Mouse (Mus musculus): ENCODE measurements at regions not wholly inside any gene's neighbourhood (a gene's known extent, or its start where the extent isn't known, plus 50 kb on each side); places are given as distances from the start of the nearest gene placed in this dataset.
A peak's percentile ranks its signal among the peaks of the same experiment; 100 is the strongest.
"Not testable (repeated sequence)": the region's sequence is repeated elsewhere in the genome, so short reads cannot be mapped to it uniquely, and the experiment has no call there.

GRCm38 (mm10) chr14:53721901-53722300 is 532.0 kb downstream of the Dad1 start:
- DNase-seq (ENCODE audit: low spot score in 2 of 2), result not testable (repeated sequence)

- DNase-seq (ENCODE audit: low spot score in 2 of 2), result peak; percentile 21 to 35
These were observed 544.3 kb downstream of the Dad1 start for GRCm38 (mm10) chr14:53709627-53710026.

- DNase-seq (ENCODE audit: low spot score in 2 of 2), result not testable (repeated sequence)
These were observed 549.6 kb downstream of the Dad1 start for GRCm38 (mm10) chr14:53704351-53704750.

GRCm38 (mm10) chr14:53703593-53703992 is 550.3 kb downstream of the Dad1 start:
- DNase-seq (ENCODE audit: low spot score in 2 of 2), result not testable (repeated sequence)

GRCm38 (mm10) chr14:53684100-53684499 is 569.8 kb downstream of the Dad1 start:
- DNase-seq (ENCODE audit: low spot score in 2 of 2), result not testable (repeated sequence)

- not testable (repeated sequence) for DNase-seq (ENCODE audit: low spot score in 2 of 2)
These were observed 570.4 kb downstream of the Dad1 start for GRCm38 (mm10) chr14:53683361-53684015.

- not testable (repeated sequence) for DNase-seq (ENCODE audit: low spot score in 2 of 2)
These were observed 571.2 kb downstream of the Dad1 start for GRCm38 (mm10) chr14:53682679-53683078.

- not testable (repeated sequence) for DNase-seq (ENCODE audit: low spot score in 2 of 2)
These were observed 572.6 kb downstream of the Dad1 start for GRCm38 (mm10) chr14:53681320-53681719.

GRCm38 (mm10) chr14:53665681-53666080 is 588.2 kb downstream of the Dad1 start:
- peak; percentile 16 to 45 for DNase-seq (ENCODE audit: low spot score in 2 of 2)

GRCm38 (mm10) chr14:53662700-53663355 is 591.1 kb downstream of the Dad1 start:
- DNase-seq (ENCODE audit: low spot score in 2 of 2), result not testable (repeated sequence)

GRCm38 (mm10) chr14:53654669-53655068 is 599.2 kb downstream of the Dad1 start:
- DNase-seq (ENCODE audit: low spot score in 2 of 2), result not testable (repeated sequence)

GRCm38 (mm10) chr14:53651061-53651460 is 602.8 kb downstream of the Dad1 start:
- DNase-seq (ENCODE audit: low spot score in 2 of 2), result not testable (repeated sequence)

GRCm38 (mm10) chr14:53649189-53649588 is 604.7 kb downstream of the Dad1 start:
- DNase-seq (ENCODE audit: low spot score in 2 of 2), result not testable (repeated sequence)

GRCm38 (mm10) chr14:53640441-53640840 is 613.5 kb downstream of the Dad1 start:
- DNase-seq (ENCODE audit: low spot score in 2 of 2), result not testable (repeated sequence)

GRCm38 (mm10) chr14:53637664-53638063 is 616.2 kb downstream of the Dad1 start:
- DNase-seq (ENCODE audit: low spot score in 2 of 2), result peak; percentile 6 to 7

- not testable (repeated sequence) for DNase-seq (ENCODE audit: low spot score in 2 of 2)
These were observed 618.7 kb downstream of the Dad1 start for GRCm38 (mm10) chr14:53635206-53635605.

- DNase-seq (ENCODE audit: low spot score in 2 of 2), result not testable (repeated sequence)
These were observed 619.5 kb downstream of the Dad1 start for GRCm38 (mm10) chr14:53634320-53634979.

GRCm38 (mm10) chr14:53633743-53634142 is 620.2 kb downstream of the Dad1 start:
- DNase-seq (ENCODE audit: low spot score in 2 of 2), result not testable (repeated sequence)

- not testable (repeated sequence) for DNase-seq (ENCODE audit: low spot score in 2 of 2)
These were observed 632.5 kb downstream of the Dad1 start for GRCm38 (mm10) chr14:53621376-53621775.

- not testable (repeated sequence) for DNase-seq (ENCODE audit: low spot score in 2 of 2)
These were observed 637.8 kb downstream of the Dad1 start for GRCm38 (mm10) chr14:53616061-53616460.

- DNase-seq (ENCODE audit: low spot score in 2 of 2), result peak; percentile 9 to 13
These were observed 639.6 kb downstream of the Dad1 start for GRCm38 (mm10) chr14:53614341-53614740.

GRCm38 (mm10) chr14:53599299-53599698 is 654.6 kb downstream of the Dad1 start:
- DNase-seq (ENCODE audit: low spot score in 2 of 2), result not testable (repeated sequence)
